Mouse (Mus musculus) left cerebral cortex, postnatal 36 days (tissue): ENCODE measurements around the gene Slc40a1. TPM values are rescaled to one million over a fixed set of nuclear protein-coding genes. Genes with fewer than 3 reads are reported as not detected.

ENCODE experiments used
- total RNA-seq, 2 experiments: library from RNA; stranded (reverse); gene quantifications; 2 replicates each; pipeline ENCODE4 v1.2.3; 2021

Slc40a1 gene
- total RNA-seq, 2 experiments from 2014 or later = 10.8 to 12.8 TPM

Other genes with a start within 250 kb of the Slc40a1 start
- gene Wdr75, start 131.4 kb downstream of the Slc40a1 start, total RNA-seq = 10 to 100 TPM; 37.4 to 45.1 TPM
- gene Gm5269, start 36.2 kb downstream of the Slc40a1 start, total RNA-seq = not detected
- gene Dnah7b, start 139.8 kb upstream of the Slc40a1 start, total RNA-seq = 1 to 10 TPM; 1.4 to 2.4 TPM